Mouse (Mus musculus) right cerebral cortex, adult 18-20 months (tissue): Measurements from ENCODE around the gene Wrap73.

Experiments
- DNase-seq: peaks from one replicate; pipeline ENCODE4 v3.0.0; 2022; ENCODE audit warnings: mixed read lengths

Gene Wrap73

GRCm38 (mm10) chr4:154186002-154186537, 43.9 kb downstream of the Wrap73 start:
- DNase-seq, result no peak

DNA sequence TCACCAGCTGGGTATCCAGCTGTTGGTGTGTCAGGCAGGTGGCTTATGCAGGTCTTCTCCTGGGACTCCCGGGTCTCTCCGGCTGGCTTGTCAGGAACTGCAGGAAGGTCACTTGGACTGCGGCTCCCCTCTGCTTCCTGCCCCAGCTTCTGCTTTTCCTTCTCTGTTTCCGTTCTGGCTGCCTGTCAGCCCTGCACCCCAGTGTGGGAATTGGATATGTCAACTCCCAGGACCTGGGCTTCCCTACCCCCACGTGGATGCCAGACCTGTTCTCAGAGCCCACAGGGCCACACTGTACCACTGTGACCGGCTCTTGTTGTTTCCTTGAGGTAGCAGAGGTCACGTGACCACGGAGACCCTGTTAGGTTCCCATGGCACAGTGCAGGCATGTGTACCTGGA, 46.8 kb downstream of the Wrap73 start:
- no peak for DNase-seq

DNA sequence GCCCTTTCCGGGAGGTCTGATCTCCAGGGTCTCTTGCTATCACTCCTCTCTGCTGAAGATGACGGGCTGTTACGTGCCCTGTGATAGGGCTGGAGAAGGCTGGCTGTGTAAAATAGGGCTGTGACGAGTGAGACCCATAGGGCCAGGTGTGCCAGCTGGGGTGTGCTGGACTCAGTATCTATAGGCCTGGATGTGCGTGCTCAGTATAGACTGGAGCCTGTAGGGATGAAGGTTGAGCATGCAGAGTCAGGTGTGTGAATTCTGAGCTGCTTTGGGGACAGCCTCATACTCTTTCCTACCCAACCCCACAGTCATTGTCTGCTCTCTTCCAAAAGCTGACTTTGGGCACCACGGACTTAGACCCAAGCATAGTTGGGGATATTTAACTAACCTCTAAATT, 55.8 kb downstream of the Wrap73 start:
- DNase-seq, result no peak

DNA sequence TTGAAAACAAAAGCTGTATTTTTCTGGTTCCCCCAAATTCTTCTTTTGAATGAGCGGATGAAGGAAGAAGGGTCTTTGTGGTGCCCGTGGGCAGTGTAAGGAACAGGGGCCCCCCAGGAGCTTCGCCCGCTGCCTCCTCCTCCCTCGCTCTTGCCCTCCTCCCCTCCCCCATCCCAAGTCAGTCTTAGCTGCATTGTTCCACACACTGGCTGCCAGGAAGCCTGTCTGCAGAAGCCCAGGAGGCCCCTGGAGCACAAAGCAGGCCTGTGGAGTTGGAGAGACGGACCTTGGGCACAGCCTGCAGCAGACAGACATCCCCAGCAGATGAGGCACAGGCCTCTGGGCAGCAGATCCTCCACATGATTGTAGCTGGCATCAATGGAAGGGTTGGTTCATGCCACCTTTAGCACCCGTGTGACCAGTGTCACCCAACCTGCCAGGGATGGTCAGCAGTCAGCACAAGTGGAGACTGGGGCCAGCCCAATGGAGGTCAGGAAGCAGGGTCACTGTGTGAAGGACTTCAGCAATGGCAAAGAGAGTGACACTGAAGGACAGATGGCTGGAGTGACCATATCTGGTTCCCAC, 56.3 kb downstream of the Wrap73 start:
- DNase-seq, result no peak

DNA sequence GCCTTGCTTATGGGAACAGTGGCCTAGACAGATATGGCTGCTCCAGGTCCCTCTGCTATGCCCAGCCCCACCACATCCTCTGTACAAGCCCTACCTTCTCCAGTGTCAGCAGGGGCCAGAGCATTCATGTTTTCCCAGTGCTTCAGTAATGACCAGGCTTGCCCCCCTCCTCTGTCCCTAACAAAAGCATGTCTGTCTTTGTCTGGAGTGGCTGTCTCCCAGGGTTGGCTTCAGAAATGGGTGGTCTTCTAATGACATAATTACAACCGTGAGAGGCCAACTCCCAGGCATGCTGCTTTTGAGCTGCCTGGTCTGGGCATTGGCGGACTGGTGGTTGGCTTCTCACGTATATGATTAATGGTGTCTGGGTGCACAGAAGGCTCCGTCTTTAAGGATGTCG, 59.3 kb downstream of the Wrap73 start:
- no peak for DNase-seq

DNA sequence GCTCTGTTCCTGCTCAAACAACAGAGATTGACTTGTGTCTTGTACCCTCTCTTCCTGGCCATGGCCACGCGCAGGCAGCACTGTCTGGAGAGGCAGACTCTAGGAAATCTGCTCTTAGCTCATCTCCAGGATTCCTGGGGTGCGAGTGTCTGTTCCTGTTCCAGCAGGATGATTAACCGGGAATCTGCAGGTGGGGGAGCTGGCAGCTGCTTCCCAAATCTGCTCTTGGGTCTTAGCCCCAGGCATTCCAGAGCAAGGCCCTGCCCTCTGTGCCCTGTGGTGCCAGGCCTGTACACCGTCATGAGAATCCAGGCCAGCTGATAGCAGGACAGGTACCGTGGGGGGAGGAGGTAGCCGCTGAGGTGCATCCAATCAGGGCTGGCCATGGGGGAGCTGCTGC, 62.4 kb downstream of the Wrap73 start:
- no peak for DNase-seq

GRCm38 (mm10) chr4:154205392-154205791, 63.2 kb downstream of the Wrap73 start:
- no peak for DNase-seq

GRCm38 (mm10) chr4:154207261-154207660, 65.1 kb downstream of the Wrap73 start:
- peak; percentile 31 for DNase-seq

DNA sequence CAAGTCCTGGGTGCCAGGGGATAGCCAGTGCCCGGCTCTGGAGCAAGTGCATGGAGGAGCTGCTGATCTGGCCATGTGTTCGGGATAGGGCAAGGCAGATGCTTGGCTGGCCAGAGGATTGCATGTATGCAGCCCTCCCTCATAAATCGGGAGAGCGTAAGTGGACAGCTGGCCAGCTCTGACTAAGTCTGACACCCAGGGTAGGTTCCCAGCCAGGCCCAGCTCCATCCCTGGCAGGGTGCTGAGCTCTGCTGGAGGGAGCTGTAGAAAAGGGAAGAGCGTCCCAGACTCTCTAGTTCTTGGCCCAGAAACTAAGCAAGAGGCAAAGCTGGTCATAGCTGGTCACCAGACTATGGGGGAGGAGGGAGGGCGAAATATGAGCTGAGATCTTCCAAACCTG, 66.9 kb downstream of the Wrap73 start:
- no peak for DNase-seq

GRCm38 (mm10) chr4:154209825-154210224, 67.7 kb downstream of the Wrap73 start:
- DNase-seq, result no peak

- no peak for DNase-seq
Measured at GRCm38 (mm10) chr4:154211459-154211858, 69.3 kb downstream of the Wrap73 start.

GRCm38 (mm10) chr4:154213586-154213985, 71.4 kb downstream of the Wrap73 start:
- no peak for DNase-seq

- DNase-seq, result no peak
Measured at GRCm38 (mm10) chr4:154214075-154214474, 71.9 kb downstream of the Wrap73 start.
